Mouse (Mus musculus): ENCODE measurements around the gene Ncmap. TPM values are rescaled to one million over a fixed set of nuclear protein-coding genes. Genes with fewer than 3 reads are reported as not detected.
A peak's percentile ranks its signal among the peaks of the same experiment; 100 is the strongest.

The Ncmap gene
- polyA plus RNA-seq, 1 experiment from 2014 or later, result 0.88 TPM

- peaks cover 21% of the 10 kb centered on the region for H3K4me1 ChIP-seq
- H3K9me3 ChIP-seq, result 0 out of 2 replicates have a peak, but pooled peaks cover 5% of the 10 kb centered on the region
- H3K27me3 ChIP-seq (replicated peaks; ENCODE audit: low read depth, poor library complexity, severe bottlenecking), result peaks cover 58% of the 10 kb centered on the region
- H3K27ac ChIP-seq (replicated peaks), result no peak overlapping the region
- WGBS, result 88% methylated on average over 4 of the region's 4 CpGs
- no peak for DNase-seq (ENCODE audit: low spot score)
- H3K36me3 ChIP-seq (replicated peaks), result no peaks in the 10 kb centered on the region
- no peak overlapping the region for H3K4me3 ChIP-seq
These were observed 2.7 kb downstream of the Ncmap start for GRCm38 (mm10) chr4:135395375-135395774.

GRCm38 (mm10) chr4:135394666-135395065 is 3.4 kb downstream of the Ncmap start:
- no peaks in the 10 kb centered on the region for H3K36me3 ChIP-seq (replicated peaks)
- DNase-seq (ENCODE audit: low spot score), result no peak
- H3K4me3 ChIP-seq, result no peak overlapping the region
- H3K4me1 ChIP-seq, result peaks cover 21% of the 10 kb centered on the region
- no peak overlapping the region for H3K27ac ChIP-seq (replicated peaks)
- H3K27me3 ChIP-seq (replicated peaks; ENCODE audit: low read depth, poor library complexity, severe bottlenecking), result peaks cover 52% of the 10 kb centered on the region
- WGBS, result 77% methylated on average over 7 of the region's 7 CpGs
- H3K9me3 ChIP-seq, result 0 out of 2 replicates have a peak, but pooled peaks cover 5% of the 10 kb centered on the region

DNA sequence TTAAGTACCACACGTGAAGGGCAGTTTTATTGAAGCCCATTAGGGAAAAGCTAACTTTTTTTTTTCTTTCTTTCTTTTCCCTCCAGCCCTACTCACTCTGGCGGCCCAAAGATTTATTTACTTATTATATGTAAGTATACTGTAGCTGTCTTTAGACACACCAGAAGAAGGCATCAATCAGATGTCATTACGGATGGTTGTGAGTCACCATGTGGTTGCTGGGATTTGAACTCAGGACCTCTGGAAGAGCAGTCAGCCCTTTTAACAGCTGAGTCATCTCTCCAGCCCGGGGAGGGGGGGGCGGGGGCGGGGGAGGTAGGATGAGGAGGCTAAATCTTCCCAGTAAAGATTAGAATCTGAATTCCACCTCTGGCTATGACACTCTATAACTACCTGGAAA is 4.6 kb downstream of the Ncmap start:
- Histone ChIP-seq H3K4me1 (peaks cover 18% of the 10 kb centered on the region), H3K36me3 (replicated peaks) (no peaks in the 10 kb centered on the region), H3K27me3 (replicated peaks; ENCODE audit: low read depth, poor library complexity, severe bottlenecking) (peaks cover 39% of the 10 kb centered on the region), H3K4me3 (no peak overlapping the region), H3K27ac (replicated peaks) (no peak overlapping the region), H3K9me3 (0 out of 2 replicates have a peak, but pooled peaks cover 5% of the 10 kb centered on the region)
- WGBS, result 78% methylated on average over 6 of the region's 6 CpGs
- DNase-seq (ENCODE audit: low spot score), result no peak

DNA sequence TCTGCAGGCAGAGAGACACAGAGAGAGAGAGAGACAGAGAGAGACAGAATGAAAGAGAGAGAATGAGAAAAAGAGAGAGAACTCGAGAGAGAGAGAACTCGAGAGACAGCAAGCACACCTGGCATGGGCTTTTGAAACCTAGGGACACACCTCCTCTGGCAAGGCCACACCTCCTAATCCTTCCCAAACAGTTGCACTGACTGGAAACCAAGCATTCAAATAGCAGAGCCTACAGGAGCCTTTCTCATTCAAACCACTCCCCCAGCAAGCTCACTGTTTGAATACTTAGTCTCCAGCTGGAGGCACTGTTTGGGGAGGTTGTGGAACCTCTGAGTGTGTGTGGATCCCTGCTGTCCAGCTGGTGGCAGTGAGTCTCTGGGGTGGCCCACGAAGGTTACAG is 5.2 kb downstream of the Ncmap start:
- 90% methylated on average over 3 of the region's 3 CpGs for WGBS
- no peak for DNase-seq (ENCODE audit: low spot score)
- 0 out of 2 replicates have a peak, but pooled peaks cover 5% of the 10 kb centered on the region for H3K9me3 ChIP-seq
- H3K4me1 ChIP-seq, result peaks cover 13% of the 10 kb centered on the region
- H3K27me3 ChIP-seq (replicated peaks; ENCODE audit: low read depth, poor library complexity, severe bottlenecking), result peaks cover 33% of the 10 kb centered on the region
- no peak overlapping the region for H3K27ac ChIP-seq (replicated peaks)
- no peak overlapping the region for H3K4me3 ChIP-seq
- no peaks in the 10 kb centered on the region for H3K36me3 ChIP-seq (replicated peaks)

- Histone ChIP-seq H3K9me3 (0 out of 2 replicates have a peak, but pooled peaks cover 5% of the 10 kb centered on the region), H3K27ac (replicated peaks) (no peak overlapping the region), H3K27me3 (replicated peaks; ENCODE audit: low read depth, poor library complexity, severe bottlenecking) (peaks cover 15% of the 10 kb centered on the region), H3K4me3 (no peak overlapping the region), H3K4me1 (peaks cover 7% of the 10 kb centered on the region; the same call in 1 of the 2 replicates), H3K36me3 (replicated peaks) (no peaks in the 10 kb centered on the region)
- 76% methylated on average over 6 of the region's 6 CpGs for WGBS
- DNase-seq (ENCODE audit: low spot score), result no peak
These were observed 7.0 kb downstream of the Ncmap start for GRCm38 (mm10) chr4:135391014-135391413.

GRCm38 (mm10) chr4:135385614-135386013 is 12.4 kb downstream of the Ncmap start:
- peak overlapping the region; percentile 30 for H3K27ac ChIP-seq (replicated peaks)

DNA sequence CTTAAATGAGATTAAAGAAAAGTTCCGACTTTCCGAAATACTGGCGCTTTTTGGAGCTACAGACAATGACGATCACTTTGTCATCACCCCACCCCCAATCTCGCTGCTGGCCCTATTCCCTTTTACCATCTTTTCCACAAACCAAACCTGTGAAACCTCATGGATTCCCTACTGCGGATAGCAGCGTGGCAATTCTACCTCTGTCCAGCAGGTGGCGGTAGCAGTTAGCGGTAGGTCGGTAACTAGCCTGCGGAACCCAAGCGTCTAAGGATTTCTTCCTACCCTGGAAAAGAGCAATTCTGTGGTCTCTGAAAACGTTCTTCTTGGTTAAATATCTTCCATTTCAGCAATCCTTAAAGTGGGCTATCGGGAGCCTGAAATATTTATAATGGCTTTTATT is 15.7 kb downstream of the Ncmap start:
- H3K27ac ChIP-seq (replicated peaks), result no peak overlapping the region
- 6% methylated on average over 14 of the region's 14 CpGs for WGBS
- peak; percentile 82 for DNase-seq (ENCODE audit: low spot score)
- H3K9me3 ChIP-seq, result no peaks in the 10 kb centered on the region
- H3K36me3 ChIP-seq (replicated peaks), result no peaks in the 10 kb centered on the region
- peaks cover 16% of the 10 kb centered on the region for H3K4me1 ChIP-seq
- peaks cover 16% of the 10 kb centered on the region for H3K27me3 ChIP-seq (replicated peaks; ENCODE audit: low read depth, poor library complexity, severe bottlenecking)
- no peak overlapping the region for H3K4me3 ChIP-seq

More at GRCm38 (mm10) chr4:135385614-135386013, 12.4 kb downstream of the Ncmap start:
- Histone ChIP-seq H3K27me3 (replicated peaks; ENCODE audit: low read depth, poor library complexity, severe bottlenecking) (peaks cover 16% of the 10 kb centered on the region), H3K9me3 (no peaks in the 10 kb centered on the region), H3K4me1 (peaks cover 16% of the 10 kb centered on the region), H3K36me3 (replicated peaks) (no peaks in the 10 kb centered on the region), H3K4me3 (0 out of 2 replicates have a peak overlapping the region, but pooled peaks have one; percentile 8)
- DNase-seq (ENCODE audit: low spot score), result no peak
- 50% methylated on average over 10 of the region's 10 CpGs for WGBS

GRCm38 (mm10) chr4:135381355-135381754 is 16.7 kb downstream of the Ncmap start:
- Histone ChIP-seq H3K36me3 (replicated peaks) (no peaks in the 10 kb centered on the region), H3K4me1 (peaks cover 16% of the 10 kb centered on the region), H3K27ac (replicated peaks) (no peak overlapping the region), H3K4me3 (no peak overlapping the region), H3K9me3 (no peaks in the 10 kb centered on the region), H3K27me3 (replicated peaks; ENCODE audit: low read depth, poor library complexity, severe bottlenecking) (peaks cover 16% of the 10 kb centered on the region)
- no peak for DNase-seq (ENCODE audit: low spot score)
- WGBS, result 46% methylated on average over 8 of the region's 8 CpGs

DNA sequence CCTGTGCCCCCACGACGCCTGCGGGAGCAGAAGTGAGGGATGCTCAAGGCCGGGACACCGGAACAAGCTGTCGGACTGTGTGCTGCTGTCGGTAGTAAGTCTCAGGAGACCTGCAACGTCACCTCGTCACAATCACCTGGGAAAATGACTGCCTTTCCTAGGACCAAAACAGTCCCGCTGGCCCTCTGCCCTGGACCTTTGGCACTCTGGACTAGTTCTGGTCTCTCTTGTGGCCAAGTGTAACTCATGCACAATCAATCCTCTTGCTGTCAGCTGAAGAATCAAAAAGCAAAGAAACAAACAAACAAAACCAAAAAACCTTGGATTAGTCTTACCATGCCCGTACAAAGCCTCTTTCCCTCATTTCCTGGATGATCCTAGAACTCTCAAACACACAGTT is 20.8 kb downstream of the Ncmap start:
- Histone ChIP-seq H3K36me3 (replicated peaks) (no peaks in the 10 kb centered on the region), H3K27me3 (replicated peaks; ENCODE audit: low read depth, poor library complexity, severe bottlenecking) (no peaks in the 10 kb centered on the region), H3K4me1 (peaks cover 8% of the 10 kb centered on the region), H3K4me3 (no peak overlapping the region), H3K9me3 (peaks cover 6% of the 10 kb centered on the region; the same call in 1 of the 2 replicates), H3K27ac (replicated peaks) (no peak overlapping the region)
- WGBS, result 86% methylated on average over 11 of the region's 11 CpGs
- DNase-seq (ENCODE audit: low spot score), result no peak

DNA sequence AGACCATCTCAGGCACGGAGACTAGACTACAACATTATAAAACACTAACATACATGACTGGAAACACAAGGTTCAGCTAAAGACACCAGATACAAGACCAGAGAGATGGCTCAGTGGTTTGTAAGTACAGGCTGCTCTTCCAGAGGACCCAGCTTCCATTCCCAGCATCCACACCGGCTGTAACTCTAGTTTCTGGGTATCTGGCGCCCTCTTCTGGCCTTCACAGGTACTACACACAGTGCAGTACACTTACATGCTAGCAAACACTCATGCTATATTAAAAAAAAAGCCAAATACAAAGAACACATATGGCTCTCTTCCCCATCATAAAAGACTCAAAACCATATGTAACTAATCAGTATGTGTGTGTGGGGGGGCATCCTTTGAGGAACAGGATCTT is 22.6 kb downstream of the Ncmap start:
- no peak for DNase-seq (ENCODE audit: low spot score)
- 65% methylated on average over 3 of the region's 3 CpGs for WGBS

DNA sequence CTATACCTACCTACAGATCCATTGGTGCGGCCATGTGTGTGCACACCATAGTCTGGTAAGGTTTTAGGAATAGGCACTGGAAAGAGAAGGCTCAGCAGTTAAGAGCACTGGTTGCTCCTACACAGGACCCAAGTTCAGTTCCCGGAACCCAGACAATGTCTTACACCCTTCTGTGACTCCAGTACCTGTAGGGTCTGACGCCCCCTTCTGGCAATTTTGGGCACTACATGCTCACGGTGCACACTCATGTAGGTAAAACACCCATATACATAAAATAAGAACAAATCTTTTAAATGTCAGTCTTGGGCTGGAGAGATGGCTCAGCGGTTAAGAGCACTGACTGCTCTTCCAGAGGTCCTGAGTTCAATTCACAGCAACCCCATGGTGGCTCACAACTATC is 24.7 kb downstream of the Ncmap start:
- Histone ChIP-seq H3K9me3 (peaks cover 6% of the 10 kb centered on the region; the same call in 1 of the 2 replicates), H3K36me3 (replicated peaks) (no peaks in the 10 kb centered on the region), H3K27me3 (replicated peaks; ENCODE audit: low read depth, poor library complexity, severe bottlenecking) (no peaks in the 10 kb centered on the region), H3K4me1 (peaks cover 9% of the 10 kb centered on the region), H3K4me3 (no peak overlapping the region), H3K27ac (replicated peaks) (no peak overlapping the region)
- no peak for DNase-seq (ENCODE audit: low spot score)
- 81% methylated on average over 5 of the region's 5 CpGs for WGBS

More for the DNA sequence above, 22.6 kb downstream of the Ncmap start:
- H3K4me3 ChIP-seq, result no peak overlapping the region
- H3K27ac ChIP-seq (replicated peaks), result no peak overlapping the region
- peaks cover 6% of the 10 kb centered on the region; the same call in 1 of the 2 replicates for H3K9me3 ChIP-seq
- peaks cover 2% of the 10 kb centered on the region; the same call in 1 of the 2 replicates for H3K4me1 ChIP-seq
- no peaks in the 10 kb centered on the region for H3K27me3 ChIP-seq (replicated peaks; ENCODE audit: low read depth, poor library complexity, severe bottlenecking)
- no peaks in the 10 kb centered on the region for H3K36me3 ChIP-seq (replicated peaks)

DNA sequence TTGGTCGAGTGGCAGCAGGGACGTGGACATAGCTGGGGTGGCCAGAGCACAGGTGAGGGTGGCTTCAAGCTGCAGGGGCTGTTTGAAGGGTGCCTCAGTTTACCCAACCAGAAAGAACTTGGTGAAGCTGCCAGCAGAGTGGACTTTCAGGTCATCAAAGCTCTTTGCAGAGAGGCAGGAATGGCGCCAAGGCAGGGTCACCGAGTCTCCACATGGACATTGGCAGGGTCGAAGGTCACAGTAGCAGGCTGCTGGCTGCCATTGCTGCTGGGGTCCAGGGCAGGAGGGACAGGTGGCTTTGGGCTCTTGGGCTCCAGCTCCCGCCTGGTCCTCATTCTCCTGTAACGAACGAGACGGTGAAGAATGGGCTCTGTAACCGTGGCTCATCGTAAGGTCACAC is 27.7 kb downstream of the Ncmap start:
- DNase-seq (ENCODE audit: low spot score), result no peak
- no peak overlapping the region for H3K27ac ChIP-seq (replicated peaks)
- no peak overlapping the region for H3K4me3 ChIP-seq
- 0 out of 2 replicates have a peak, but pooled peaks cover under 1% of the 10 kb centered on the region for H3K9me3 ChIP-seq
- 66% methylated on average over 11 of the region's 11 CpGs for whole genome bisulfite sequencing
- no peaks in the 10 kb centered on the region for H3K27me3 ChIP-seq (replicated peaks; ENCODE audit: low read depth, poor library complexity, severe bottlenecking)
- H3K4me1 ChIP-seq, result peaks cover 9% of the 10 kb centered on the region
- no peaks in the 10 kb centered on the region for H3K36me3 ChIP-seq (replicated peaks)

DNA sequence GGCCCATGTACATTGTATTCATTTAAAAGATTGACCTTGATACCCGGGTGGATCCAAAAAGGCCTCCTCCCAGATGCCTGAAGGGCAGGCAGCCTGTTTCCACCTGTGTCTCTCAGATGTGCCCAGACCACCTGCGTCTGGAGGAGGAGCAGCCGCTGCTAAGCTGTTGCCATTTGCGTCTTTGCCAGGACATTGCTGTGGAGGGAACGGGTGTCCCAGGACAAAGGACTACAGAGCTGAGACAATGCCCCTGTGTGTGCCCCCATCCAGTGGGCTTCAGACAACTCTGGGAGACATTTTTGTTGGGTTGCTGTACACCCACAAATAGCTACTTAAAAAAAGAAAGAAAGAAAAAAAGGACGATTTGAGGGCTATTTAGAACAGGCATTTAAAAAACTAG is 35.2 kb downstream of the Ncmap start:
- H3K27ac ChIP-seq (replicated peaks), result no peak overlapping the region
- no peaks in the 10 kb centered on the region for H3K9me3 ChIP-seq
- no peak for DNase-seq (ENCODE audit: low spot score)
- 27% methylated on average over 6 of the region's 6 CpGs for WGBS
- H3K4me1 ChIP-seq, result peaks cover 3% of the 10 kb centered on the region; the same call in 1 of the 2 replicates
- H3K36me3 ChIP-seq (replicated peaks), result no peaks in the 10 kb centered on the region
- no peak overlapping the region for H3K4me3 ChIP-seq
- H3K27me3 ChIP-seq (replicated peaks; ENCODE audit: low read depth, poor library complexity, severe bottlenecking), result no peaks in the 10 kb centered on the region

Measured in embryonic facial prominence, embryonic 10.5 days (tissue).